Mouse (Mus musculus): ENCODE data around the gene Irs1. TPM values are rescaled to one million over a fixed set of nuclear protein-coding genes. Genes with fewer than 3 reads are reported as not detected.

Irs1 gene
- polyA plus RNA-seq, 1 experiment: 8.5 TPM

GRCm38 (mm10) chr1:82289116-82289989 is 1.9 kb downstream of the Irs1 start:
- no peak for DNase-seq (ENCODE audit: extremely low spot score in 1 of 2, low spot score in 1 of 2)

GRCm38 (mm10) chr1:82288421-82288990 is 2.7 kb downstream of the Irs1 start:
- DNase-seq (ENCODE audit: extremely low spot score in 1 of 2, low spot score in 1 of 2): no peak

- DNase-seq (ENCODE audit: extremely low spot score in 1 of 2, low spot score in 1 of 2): no peak
These were observed 3.4 kb downstream of the Irs1 start for GRCm38 (mm10) chr1:82287776-82288325.

GRCm38 (mm10) chr1:82287052-82287775 is 4.0 kb downstream of the Irs1 start:
- DNase-seq (ENCODE audit: extremely low spot score in 1 of 2, low spot score in 1 of 2): no peak

- no peak for DNase-seq (ENCODE audit: extremely low spot score in 1 of 2, low spot score in 1 of 2)
These were observed 4.8 kb downstream of the Irs1 start for GRCm38 (mm10) chr1:82286190-82287051.

GRCm38 (mm10) chr1:82285461-82286189 is 5.6 kb downstream of the Irs1 start:
- DNase-seq (ENCODE audit: extremely low spot score in 1 of 2, low spot score in 1 of 2): no peak

- no peak for DNase-seq (ENCODE audit: extremely low spot score in 1 of 2, low spot score in 1 of 2)
These were observed 6.8 kb downstream of the Irs1 start for GRCm38 (mm10) chr1:82284403-82284802.

GRCm38 (mm10) chr1:82283901-82284301 is 7.3 kb downstream of the Irs1 start:
- DNase-seq (ENCODE audit: extremely low spot score in 1 of 2, low spot score in 1 of 2): no peak

GRCm38 (mm10) chr1:82282992-82283611 is 8.1 kb downstream of the Irs1 start:
- DNase-seq (ENCODE audit: extremely low spot score in 1 of 2, low spot score in 1 of 2): peak; percentile 74 to 88

- DNase-seq (ENCODE audit: extremely low spot score in 1 of 2, low spot score in 1 of 2): no peak
These were observed 9.4 kb downstream of the Irs1 start for GRCm38 (mm10) chr1:82281823-82282222.

- no peak for DNase-seq (ENCODE audit: extremely low spot score in 1 of 2, low spot score in 1 of 2)
These were observed 11.4 kb downstream of the Irs1 start for GRCm38 (mm10) chr1:82279768-82280167.

GRCm38 (mm10) chr1:82274361-82274760 is 16.9 kb downstream of the Irs1 start:
- DNase-seq (ENCODE audit: extremely low spot score in 1 of 2, low spot score in 1 of 2): no peak

- DNase-seq (ENCODE audit: extremely low spot score in 1 of 2, low spot score in 1 of 2): no peak
These were observed 17.7 kb downstream of the Irs1 start for GRCm38 (mm10) chr1:82273529-82273928.

GRCm38 (mm10) chr1:82272231-82272630 is 19.0 kb downstream of the Irs1 start:
- no peak for DNase-seq (ENCODE audit: extremely low spot score in 1 of 2, low spot score in 1 of 2)

- no peak for DNase-seq (ENCODE audit: extremely low spot score in 1 of 2, low spot score in 1 of 2)
These were observed 23.7 kb downstream of the Irs1 start for GRCm38 (mm10) chr1:82267547-82267946.

- DNase-seq (ENCODE audit: extremely low spot score in 1 of 2, low spot score in 1 of 2): no peak
These were observed 28.9 kb downstream of the Irs1 start for GRCm38 (mm10) chr1:82262331-82262730.

- DNase-seq (ENCODE audit: extremely low spot score in 1 of 2, low spot score in 1 of 2): no peak
These were observed 29.6 kb downstream of the Irs1 start for GRCm38 (mm10) chr1:82261638-82262037.

GRCm38 (mm10) chr1:82261053-82261618 is 30.1 kb downstream of the Irs1 start:
- peak in 1 of 2 experiments; percentile 31 for DNase-seq (ENCODE audit: extremely low spot score in 1 of 2, low spot score in 1 of 2)

GRCm38 (mm10) chr1:82260055-82260454 is 31.2 kb downstream of the Irs1 start:
- DNase-seq (ENCODE audit: extremely low spot score in 1 of 2, low spot score in 1 of 2): no peak
